In genomic region chr17:88025227-88025626, GRCm38 (mm10) we compare ENCODE assay signal across 10 mouse cellular contexts. TPM values are rescaled to one million over a fixed set of nuclear protein-coding genes. Genes with fewer than 3 reads are reported as not detected.
A peak's percentile ranks its signal among the peaks of the same experiment; 100 is the strongest.
DNase-seq lines count a peak whose midpoint lies in the region; ATAC-seq lines count a peak whose summit lies in the region.
"Had no signal": no experiment of that assay in that cellular context is flagged by ENCODE, and none has a peak within 500 bp of the region (broad histone marks: within the 10 kb centered on the region; RNA-seq: fewer than 3 reads in every experiment).

No protein-coding gene starts in this region.

- DNase-seq in cerebellum, adult 18-20 months: peak; percentile 63 to 72
- DNase-seq in liver (peak; percentile 41), ZHBTc4 (ENCODE audit: low read depth, low spot score) (peak; percentile 60)
- peak; percentile 40 for DNase-seq in fibroblast of lung, adult 2 months (ENCODE audit: low read depth)
- DNase-seq in left cerebral cortex, postnatal 4 days: peak; percentile 24
- DNase-seq in splenic B cell, adult 2 months (ENCODE audit: low read depth, low spot score): peak; percentile 89

- H3K4me1 ChIP-seq in liver, embryonic 12.5 days: peaks cover 14% of the 10 kb centered on the region

- intact Hi-C loops in left cerebral cortex, postnatal 4 days (cut with DNase I): loop anchor here (5.0 kb wide), 2 partner anchors 37 to 227 kb away; no protein-coding TSS in a partner anchor

- H3K36me3 ChIP-seq in liver, embryonic 12.5 days: no peaks in the 10 kb centered on the region
- H3K36me3 ChIP-seq in splenic B cell, adult 2 months (ENCODE audit: control insufficient read depth, insufficient read depth, low read length, poor library complexity, severe bottlenecking): no peaks in the 10 kb centered on the region
- H3K36me3 ChIP-seq: heart, embryonic 13.5 days had no signal

- ATAC-seq in cerebellum, adult (ENCODE audit: insufficient number of reproducible peaks, low FRiP score, low TSS enrichment): no peak
- ATAC-seq in liver, embryonic 12.5 days: no peak

- no peak overlapping the region for H3K4me3 ChIP-seq in liver, embryonic 12.5 days
- H3K4me3 ChIP-seq: heart, embryonic 13.5 days; megakaryocyte, embryonic 14.5 days had no signal

- no peaks in the 10 kb centered on the region for H3K27me3 ChIP-seq in liver, embryonic 12.5 days (replicated peaks)
- H3K27me3 ChIP-seq in splenic B cell, adult 2 months (ENCODE audit: control insufficient read depth, insufficient read depth, low read length, poor library complexity, severe bottlenecking): peaks cover 1% of the 10 kb centered on the region; the same call in 1 of the 2 replicates
- H3K27me3 ChIP-seq: heart, embryonic 13.5 days; megakaryocyte, embryonic 14.5 days had no signal

- H3K9me3 ChIP-seq in liver, embryonic 12.5 days (replicated peaks): no peaks in the 10 kb centered on the region
- H3K9me3 ChIP-seq: heart, embryonic 13.5 days; megakaryocyte, embryonic 14.5 days had no signal

- H3K9ac ChIP-seq in liver, embryonic 12.5 days: no peak overlapping the region
- H3K9ac ChIP-seq: heart, embryonic 13.5 days had no signal

- no peak overlapping the region for H3K27ac ChIP-seq in liver, embryonic 12.5 days
- H3K27ac ChIP-seq: heart, embryonic 13.5 days had no signal

- no peak overlapping the region for H3K4me2 ChIP-seq in liver, embryonic 12.5 days
- H3K4me2 ChIP-seq: heart, embryonic 13.5 days had no signal

- 37% methylated on average over 4 of the region's 4 CpGs for WGBS in liver, embryonic 12.5 days (ENCODE audit: insufficient replicate concordance)

RNA-seq across cellular contexts. Expression of gene Fbxo11, which starts 39.9 kb away (rescaled TPM):
- polyA plus RNA-seq in liver, embryonic 12.5 days (2016; fragmentation: Nextera tagmentation; extraction: Ambion mirVana): 6.2 and 7.0 TPM in 2 replicates
- 100 to 1,000 TPM; 128 to 142 TPM for total RNA-seq in left cerebral cortex, postnatal 4 days (2021)

RNA-seq across cellular contexts. Expression of gene Msh6, which starts 50.4 kb away (rescaled TPM):
- polyA plus RNA-seq in liver, embryonic 12.5 days (2016; fragmentation: Nextera tagmentation; extraction: Ambion mirVana): 52.0 and 52.4 TPM in 2 replicates
- 10 to 100 TPM; 20.7 to 21.0 TPM for total RNA-seq in left cerebral cortex, postnatal 4 days (2021)

Comparison
In these comparisons a context has a peak if more than half of its experiments do, and no peak if none do; other contexts are left out.
1. DNase-seq: peak in every context shown above with its lines; median percentile 89 in splenic B cell, adult 2 months; 68 in cerebellum, adult 18-20 months; 60 in ZHBTc4; 41 in liver; 40 in fibroblast of lung, adult 2 months; 24 in left cerebral cortex, postnatal 4 days.